Mouse (Mus musculus) G1E (cell line): ENCODE measurements around the gene Blnk.

Source experiments
- CTCF ChIP-seq: IDR thresholded peaks from 2 replicates; pipeline ENCODE4 v1.5.1; 2012; ENCODE audit warnings: low read depth, low read length, inconsistent platforms, mixed read lengths
- GATA2 ChIP-seq: IDR thresholded peaks from 2 replicates; pipeline ENCODE4 v1.6.1; 2012; ENCODE audit warnings: low read depth, low read length, inconsistent platforms, borderline replicate concordance
- TAL1 ChIP-seq: conservative IDR thresholded peaks from 2 replicates; pipeline ENCODE4 v1.6.1; 2012; ENCODE audit warnings: low read depth, low read length, inconsistent platforms, mixed read lengths

DNA sequence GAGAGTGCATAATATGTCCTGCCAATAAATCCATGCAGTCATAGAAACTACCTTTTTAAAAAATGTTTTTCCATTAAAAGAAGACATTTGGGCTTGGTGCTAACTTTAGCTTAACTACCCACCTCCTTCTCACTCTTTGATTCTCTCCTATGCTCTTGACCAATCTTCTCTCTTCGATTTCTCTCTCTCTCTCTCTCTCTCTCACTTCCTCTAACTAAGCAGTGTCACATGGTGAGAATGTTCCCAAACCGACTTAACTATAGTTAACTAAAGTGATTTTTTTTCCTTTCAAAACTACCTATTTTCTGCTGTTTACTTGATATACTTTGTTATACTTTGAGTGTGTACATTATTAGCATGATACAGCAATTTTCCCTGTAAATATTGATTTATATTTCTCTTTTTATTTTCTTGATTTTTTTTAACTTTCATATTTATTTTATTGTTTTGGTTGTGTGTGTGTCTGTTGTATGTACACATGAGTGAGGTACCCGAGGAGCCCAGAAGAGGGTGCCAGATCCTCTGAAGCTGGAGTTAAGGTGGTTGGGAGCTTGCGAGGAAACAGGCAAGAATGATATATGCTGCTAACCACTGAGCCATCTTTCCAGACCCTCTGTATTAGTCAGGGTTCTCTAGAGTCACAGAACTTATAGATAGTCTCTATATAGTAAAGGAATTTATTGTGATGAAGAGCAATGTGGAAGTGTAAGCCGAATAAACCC, 14.5 kb upstream of the Blnk start:
- TF ChIP-seq TAL1 = no peak
- TF ChIP-seq CTCF = no peak
- TF ChIP-seq GATA2 = no peak
